Mouse (Mus musculus): ENCODE results near the gene 4931406P16Rik. TPM values are rescaled to one million over a fixed set of nuclear protein-coding genes. Genes with fewer than 3 reads are reported as not detected.

The 4931406P16Rik gene
- total and polyA plus RNA-seq, 2 experiments from 2014 or later, result 21.3 to 55.7 TPM

- 0 out of 2 replicates have a peak overlapping the region, but pooled peaks have one; percentile 57 for H3K27ac ChIP-seq (ENCODE audit: low read depth, low read length)
- 0 out of 2 replicates have a peak, but pooled peaks cover 7% of the 10 kb centered on the region for H3K4me1 ChIP-seq (ENCODE audit: insufficient read depth)
- WGBS, result 19% methylated on average over 5 of the region's 5 CpGs
- peak overlapping the region; percentile 59 for H3K9ac ChIP-seq
- ATAC-seq (no peak), DNase-seq (no peak)
- peak overlapping the region; percentile 80 for H3K4me2 ChIP-seq (ENCODE audit: low read depth)
- H3K27me3 ChIP-seq (ENCODE audit: insufficient read depth, low read length), result no peaks in the 10 kb centered on the region
- H3K9me3 ChIP-seq (ENCODE audit: low read length), result no peaks in the 10 kb centered on the region
- no peak for TF ChIP-seq CTCF (IDR thresholded peaks at IDR 0.05; ENCODE audit: low read depth)
- H3K36me3 ChIP-seq (ENCODE audit: insufficient read depth), result peaks cover 18% of the 10 kb centered on the region
- peak overlapping the region; percentile 62 for H3K4me3 ChIP-seq (ENCODE audit: low read depth, low read length)
Measured at GRCm38 (mm10) chr7:34229153-34229552, 84.2 kb downstream of the 4931406P16Rik start.

GRCm38 (mm10) chr7:34228641-34229040 lies 84.7 kb downstream of the 4931406P16Rik start:
- H3K9ac ChIP-seq, result no peak overlapping the region
- H3K27me3 ChIP-seq (ENCODE audit: insufficient read depth, low read length), result no peaks in the 10 kb centered on the region
- 52% methylated on average over 8 of the region's 9 CpGs for WGBS

GRCm38 (mm10) chr7:34226846-34227245 lies 86.5 kb downstream of the 4931406P16Rik start:
- no peak overlapping the region for H3K27ac ChIP-seq (ENCODE audit: low read depth, low read length)
- H3K36me3 ChIP-seq (ENCODE audit: insufficient read depth), result peaks cover 36% of the 10 kb centered on the region
- no peak overlapping the region for H3K4me3 ChIP-seq (ENCODE audit: low read depth, low read length)
- DNase-seq (no peak), ATAC-seq (no peak)
- H3K4me1 ChIP-seq (ENCODE audit: insufficient read depth), result 0 out of 2 replicates have a peak, but pooled peaks cover 7% of the 10 kb centered on the region
- no peaks in the 10 kb centered on the region for H3K27me3 ChIP-seq (ENCODE audit: insufficient read depth, low read length)
- TF ChIP-seq CTCF (IDR thresholded peaks at IDR 0.05; ENCODE audit: low read depth), result 0 out of 2 replicates have a peak, but pooled peaks have one; percentile 6
- no peak overlapping the region for H3K9ac ChIP-seq
- 87% methylated on average over 12 of the region's 12 CpGs for whole genome bisulfite sequencing
- H3K4me2 ChIP-seq (ENCODE audit: low read depth), result no peak overlapping the region
- H3K9me3 ChIP-seq (ENCODE audit: low read length), result no peaks in the 10 kb centered on the region

More at GRCm38 (mm10) chr7:34228641-34229040, 84.7 kb downstream of the 4931406P16Rik start:
- DNase-seq (no peak), ATAC-seq (no peak)
- Histone ChIP-seq H3K4me2 (ENCODE audit: low read depth) (peak overlapping the region; percentile 80), H3K4me1 (ENCODE audit: insufficient read depth) (0 out of 2 replicates have a peak, but pooled peaks cover 7% of the 10 kb centered on the region), H3K36me3 (ENCODE audit: insufficient read depth) (peaks cover 20% of the 10 kb centered on the region), H3K27ac (ENCODE audit: low read depth, low read length) (no peak overlapping the region), H3K9me3 (ENCODE audit: low read length) (no peaks in the 10 kb centered on the region), H3K4me3 (ENCODE audit: low read depth, low read length) (no peak overlapping the region; the same call in 1 of the 2 replicates)
- TF ChIP-seq CTCF (IDR thresholded peaks at IDR 0.05; ENCODE audit: low read depth), result no peak

GRCm38 (mm10) chr7:34226086-34226485 lies 87.3 kb downstream of the 4931406P16Rik start:
- ATAC-seq, result no peak
- Histone ChIP-seq H3K4me3 (ENCODE audit: low read depth, low read length) (no peak overlapping the region), H3K9ac (no peak overlapping the region), H3K4me1 (ENCODE audit: insufficient read depth) (0 out of 2 replicates have a peak, but pooled peaks cover 7% of the 10 kb centered on the region), H3K27me3 (ENCODE audit: insufficient read depth, low read length) (no peaks in the 10 kb centered on the region), H3K4me2 (ENCODE audit: low read depth) (no peak overlapping the region), H3K36me3 (ENCODE audit: insufficient read depth) (peaks cover 43% of the 10 kb centered on the region), H3K9me3 (ENCODE audit: low read length) (no peaks in the 10 kb centered on the region), H3K27ac (ENCODE audit: low read depth, low read length) (no peak overlapping the region)
- DNase-seq, result no peak
- 77% methylated on average over 8 of the region's 8 CpGs for WGBS
- TF ChIP-seq CTCF (IDR thresholded peaks at IDR 0.05; ENCODE audit: low read depth), result no peak

- no peak overlapping the region for H3K4me2 ChIP-seq (ENCODE audit: low read depth)
- no peak overlapping the region for H3K27ac ChIP-seq (ENCODE audit: low read depth, low read length)
- WGBS, result 98% methylated on average over 6 of the region's 6 CpGs
- H3K9ac ChIP-seq, result no peak overlapping the region
- ATAC-seq, result no peak
- no peaks in the 10 kb centered on the region for H3K27me3 ChIP-seq (ENCODE audit: insufficient read depth, low read length)
- no peaks in the 10 kb centered on the region for H3K9me3 ChIP-seq (ENCODE audit: low read length)
- H3K36me3 ChIP-seq (ENCODE audit: insufficient read depth), result peaks cover 61% of the 10 kb centered on the region
- no peak overlapping the region for H3K4me3 ChIP-seq (ENCODE audit: low read depth, low read length)
- no peak for TF ChIP-seq CTCF (IDR thresholded peaks at IDR 0.05; ENCODE audit: low read depth)
- H3K4me1 ChIP-seq (ENCODE audit: insufficient read depth), result 0 out of 2 replicates have a peak, but pooled peaks cover 6% of the 10 kb centered on the region
- DNase-seq, result no peak
Measured at GRCm38 (mm10) chr7:34224308-34224707, 89.0 kb downstream of the 4931406P16Rik start.

- H3K4me3 ChIP-seq (ENCODE audit: low read depth, low read length), result no peak overlapping the region
- peaks cover 76% of the 10 kb centered on the region for H3K36me3 ChIP-seq (ENCODE audit: insufficient read depth)
- 93% methylated on average over 10 of the region's 10 CpGs for WGBS
- no peaks in the 10 kb centered on the region for H3K4me1 ChIP-seq (ENCODE audit: insufficient read depth)
- H3K9me3 ChIP-seq (ENCODE audit: low read length), result no peaks in the 10 kb centered on the region
- H3K4me2 ChIP-seq (ENCODE audit: low read depth), result no peak overlapping the region
- no peak overlapping the region for H3K9ac ChIP-seq
- TF ChIP-seq CTCF (IDR thresholded peaks at IDR 0.05; ENCODE audit: low read depth), result no peak
- no peak overlapping the region for H3K27ac ChIP-seq (ENCODE audit: low read depth, low read length)
- no peaks in the 10 kb centered on the region for H3K27me3 ChIP-seq (ENCODE audit: insufficient read depth, low read length)
- ATAC-seq, result no peak
- no peak for DNase-seq
Measured at GRCm38 (mm10) chr7:34222340-34222739, 91.0 kb downstream of the 4931406P16Rik start.

- no peak overlapping the region for H3K27ac ChIP-seq (ENCODE audit: low read depth, low read length)
- peaks cover 74% of the 10 kb centered on the region for H3K36me3 ChIP-seq (ENCODE audit: insufficient read depth)
- TF ChIP-seq CTCF (IDR thresholded peaks at IDR 0.05; ENCODE audit: low read depth), result no peak
- no peak for ATAC-seq
- H3K27me3 ChIP-seq (ENCODE audit: insufficient read depth, low read length), result no peaks in the 10 kb centered on the region
- no peaks in the 10 kb centered on the region for H3K4me1 ChIP-seq (ENCODE audit: insufficient read depth)
- H3K4me2 ChIP-seq (ENCODE audit: low read depth), result no peak overlapping the region
- no peak overlapping the region for H3K4me3 ChIP-seq (ENCODE audit: low read depth, low read length)
- no peak for DNase-seq
- no peaks in the 10 kb centered on the region for H3K9me3 ChIP-seq (ENCODE audit: low read length)
- WGBS, result 90% methylated on average over 9 of the region's 9 CpGs
- no peak overlapping the region for H3K9ac ChIP-seq
Measured at GRCm38 (mm10) chr7:34221594-34222250, 91.6 kb downstream of the 4931406P16Rik start.

Measured in forebrain, postnatal 0 days (tissue).